Mouse (Mus musculus): ENCODE measurements around the gene Slc25a22. TPM values are rescaled to one million over a fixed set of nuclear protein-coding genes. Genes with fewer than 3 reads are reported as not detected.

Gene Slc25a22
- total and polyA plus RNA-seq, 3 experiments = 6.5 to 31.5 (median 16.1) TPM

GRCm38 (mm10) chr7:141439140-141439679 is 1.5 kb upstream of the Slc25a22 start:
- Histone ChIP-seq H3K4me1 (ENCODE audit: control insufficient read depth in 1 of 2, insufficient read depth in 2 of 2) (peaks cover 27 to 60% of the 10 kb centered on the region in 2 experiments), H3K79me2 (replicated peaks; ENCODE audit: control insufficient read depth, extremely low read depth, insufficient read depth, poor library complexity, severe bottlenecking) (peaks cover 21% of the 10 kb centered on the region), H3K9me3 (replicated peaks; ENCODE audit: low read length) (no peaks in the 10 kb centered on the region), H3K4me2 (ENCODE audit: insufficient read depth, low read depth, poor library complexity, severe bottlenecking) (no peak overlapping the region), H3K9ac (ENCODE audit: insufficient read depth, low read depth) (no peak overlapping the region), H3K36me3 (replicated peaks in 1 of 2; ENCODE audit: control insufficient read depth in 1 of 2, insufficient read depth in 1 of 2, low read length in 1 of 2) (peaks cover 43 to 53% of the 10 kb centered on the region in 2 experiments), H3K27me3 (replicated peaks) (no peaks in the 10 kb centered on the region), H3K27ac (ENCODE audit: insufficient read depth, low read depth) (no peak overlapping the region), H3K4me3 (replicated peaks in 1 of 3; ENCODE audit: low read depth in 2 of 3, low read length in 2 of 3, poor library complexity in 1 of 3) (no peak overlapping the region)
- in situ Hi-C loops (cut with MboI; ENCODE audit: low pct_ligation_motif_present, low pct_unique_long_range_greater_than_20kb, low sequenced_read_pairs) (no loop called here), dilution Hi-C loops (cut with MboI; ENCODE audit: extremely low pct_ligation_motif_present, extremely low pct_unique_long_range_greater_than_20kb, low sequenced_read_pairs) (no loop called here)
- TF ChIP-seq NRF1 (IDR thresholded peaks at IDR 0.05; ENCODE audit: low read depth, low read length) = no peak
- TF ChIP-seq TCF12 (IDR thresholded peaks at IDR 0.05; ENCODE audit: low read depth, low read length) = no peak
- TF ChIP-seq RCOR1 (conservative IDR thresholded peaks at IDR 0.05; ENCODE audit: low read depth, low read length) = no peak
- no peak for TF ChIP-seq SMC3 (IDR thresholded peaks at IDR 0.05; ENCODE audit: low read depth, low read length)
- TF ChIP-seq JUN (IDR thresholded peaks at IDR 0.05; ENCODE audit: insufficient read depth, low read depth, low read length) = no peak
- no peak for TF ChIP-seq POLR2AphosphoS2 (IDR thresholded peaks at IDR 0.05; ENCODE audit: low read depth, low read length)
- no peak for TF ChIP-seq UBTF (IDR thresholded peaks at IDR 0.05; ENCODE audit: low read depth, low read length)
- no peak for TF ChIP-seq POLR2A (IDR thresholded peaks at IDR 0.05; ENCODE audit: low read depth, low read length)
- TF ChIP-seq USF1 (IDR thresholded peaks at IDR 0.05; ENCODE audit: low read depth, low read length) = no peak
- no peak for DNase-seq (ENCODE audit: extremely low read depth)

GRCm38 (mm10) chr7:141438201-141438968 is 693 bp upstream of the Slc25a22 start:
- DNase-seq (ENCODE audit: extremely low read depth) = no peak
- Histone ChIP-seq H3K9me3 (replicated peaks; ENCODE audit: low read length) (no peaks in the 10 kb centered on the region), H3K4me3 (replicated peaks in 1 of 3; ENCODE audit: low read depth in 2 of 3, low read length in 2 of 3, poor library complexity in 1 of 3) (no peak overlapping the region), H3K4me2 (ENCODE audit: insufficient read depth, low read depth, poor library complexity, severe bottlenecking) (no peak overlapping the region), H3K27ac (ENCODE audit: insufficient read depth, low read depth) (0 out of 2 replicates have a peak overlapping the region, but pooled peaks have one; percentile 3), H3K79me2 (replicated peaks; ENCODE audit: control insufficient read depth, extremely low read depth, insufficient read depth, poor library complexity, severe bottlenecking) (peaks cover 21% of the 10 kb centered on the region), H3K4me1 (ENCODE audit: control insufficient read depth in 1 of 2, insufficient read depth in 2 of 2) (peaks cover 32 to 64% of the 10 kb centered on the region in 2 experiments), H3K9ac (ENCODE audit: insufficient read depth, low read depth) (no peak overlapping the region), H3K36me3 (replicated peaks in 1 of 2; ENCODE audit: control insufficient read depth in 1 of 2, insufficient read depth in 1 of 2, low read length in 1 of 2) (peaks cover 50 to 60% of the 10 kb centered on the region in 2 experiments), H3K27me3 (replicated peaks) (no peaks in the 10 kb centered on the region)
- TF ChIP-seq BHLHE40 (IDR thresholded peaks at IDR 0.05; ENCODE audit: low read depth, low read length) (no peak), CHD2 (IDR thresholded peaks at IDR 0.05; ENCODE audit: low read length) (no peak), USF2 (conservative IDR thresholded peaks at IDR 0.05; ENCODE audit: low read depth, low read length) (no peak), SIN3A (IDR thresholded peaks at IDR 0.05; ENCODE audit: low read length) (no peak), MXI1 (IDR thresholded peaks at IDR 0.05; ENCODE audit: low read depth, low read length) (no peak), MAZ (IDR thresholded peaks at IDR 0.05; ENCODE audit: low read depth, low read length) (no peak)
- in situ Hi-C loops (cut with MboI; ENCODE audit: low pct_ligation_motif_present, low pct_unique_long_range_greater_than_20kb, low sequenced_read_pairs) (no loop called here), dilution Hi-C loops (cut with MboI; ENCODE audit: extremely low pct_ligation_motif_present, extremely low pct_unique_long_range_greater_than_20kb, low sequenced_read_pairs) (no loop called here)

Data from CH12.LX (cell line).